Mouse (Mus musculus) E14TG2a.4 (cell line): ENCODE measurements around the gene Ap2b1.

ENCODE experiments used
- CTCF ChIP-seq: conservative IDR thresholded peaks from 2 replicates; pipeline ENCODE4 v1.5.1; 2014; ENCODE audit warnings: low read length
- NANOG ChIP-seq: IDR thresholded peaks from 2 replicates; pipeline ENCODE4 v1.6.1; 2014; ENCODE audit warnings: borderline replicate concordance, low read length, mixed read lengths

GRCm38 (mm10) chr11:83393062-83393461, 94.2 kb downstream of the Ap2b1 start:
- TF ChIP-seq CTCF (no peak), NANOG (no peak)
